Mouse (Mus musculus): ENCODE measurements at regions not wholly inside any gene's neighbourhood (a gene's known extent, or its start where the extent isn't known, plus 50 kb on each side); places are given as distances from the start of the nearest gene placed in this dataset.

DNA sequence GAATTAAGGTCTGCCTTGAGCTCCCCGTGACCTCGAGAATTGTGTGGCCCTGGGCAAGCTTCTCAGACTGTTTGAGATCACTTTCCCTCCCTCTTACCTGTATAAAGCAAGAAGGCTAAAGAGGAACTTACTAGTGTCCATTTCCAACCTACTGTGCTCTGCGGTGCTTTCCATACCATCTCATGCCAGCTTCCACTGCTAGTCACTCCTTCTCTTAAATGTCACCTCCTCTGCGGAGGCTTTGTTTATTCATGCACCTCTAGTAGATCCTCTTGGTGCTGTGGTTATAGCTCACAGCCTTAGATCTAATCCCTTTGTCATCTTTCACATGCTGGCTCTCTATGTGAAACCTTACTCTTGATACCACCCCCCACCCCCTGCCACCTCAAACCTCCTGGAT is 2310.3 kb upstream of the Lrrc6 start:
- DNase-seq (ENCODE audit: low spot score in 2 of 2), result no peak

DNA sequence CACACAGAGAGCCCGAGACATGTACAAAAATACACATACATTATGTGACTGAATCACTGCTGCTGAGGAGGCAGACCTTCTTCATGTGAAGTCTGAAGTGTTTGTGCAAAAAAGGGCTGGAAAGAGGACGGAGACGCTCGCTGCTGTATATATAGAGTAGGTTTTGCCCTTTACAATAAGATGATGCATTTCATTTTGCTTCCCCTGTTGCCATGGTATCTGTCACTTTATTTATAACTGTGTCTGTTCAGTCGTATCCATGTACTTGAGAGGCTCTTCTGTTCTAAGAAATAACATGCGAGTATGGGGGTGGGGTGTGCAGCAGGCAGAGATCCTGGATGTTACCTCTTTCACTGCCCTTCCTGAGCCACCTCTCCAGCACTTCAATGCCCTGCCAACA is 2309.9 kb upstream of the Lrrc6 start:
- DNase-seq (ENCODE audit: low spot score in 2 of 2), result no peak

DNA sequence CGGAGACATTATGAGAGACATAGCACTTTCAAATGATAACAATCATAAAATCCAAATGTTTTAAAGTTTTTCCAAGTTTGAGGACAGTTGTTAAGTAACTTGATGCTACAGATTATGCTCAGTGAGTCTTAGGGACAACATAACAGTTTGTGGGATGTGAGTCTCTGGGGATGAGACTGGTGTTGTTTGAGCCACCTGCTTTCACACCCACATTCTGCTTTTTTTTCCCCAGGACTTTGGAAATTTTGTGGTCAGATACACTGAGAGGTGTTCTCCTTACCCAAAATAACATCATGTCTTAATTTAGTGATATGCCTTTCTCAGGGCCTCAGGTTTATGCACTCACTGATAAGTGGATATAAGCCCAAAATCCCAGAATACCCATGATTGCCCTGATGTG is 2307.5 kb upstream of the Lrrc6 start:
- DNase-seq (ENCODE audit: low spot score in 2 of 2), result no peak

DNA sequence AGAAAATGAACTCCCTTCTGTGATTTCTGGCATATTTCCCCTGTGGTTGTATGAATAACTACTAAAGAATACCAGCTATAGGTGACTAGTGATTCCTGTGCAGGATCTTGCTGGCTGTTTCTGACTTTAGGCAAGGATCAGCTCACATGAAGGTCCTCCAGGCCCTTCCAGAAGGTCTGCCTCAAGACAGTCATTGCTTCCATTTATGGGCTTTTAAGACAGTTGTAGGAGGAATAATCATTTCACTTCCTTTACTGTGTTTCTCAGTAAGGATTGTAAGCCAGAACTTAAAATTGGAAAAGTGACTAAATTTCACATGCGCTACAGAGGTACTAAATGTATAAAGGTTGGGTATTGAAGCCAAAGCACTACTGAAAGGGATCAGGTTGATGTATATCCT is 2303.5 kb upstream of the Lrrc6 start:
- DNase-seq (ENCODE audit: low spot score in 2 of 2), result no peak

DNA sequence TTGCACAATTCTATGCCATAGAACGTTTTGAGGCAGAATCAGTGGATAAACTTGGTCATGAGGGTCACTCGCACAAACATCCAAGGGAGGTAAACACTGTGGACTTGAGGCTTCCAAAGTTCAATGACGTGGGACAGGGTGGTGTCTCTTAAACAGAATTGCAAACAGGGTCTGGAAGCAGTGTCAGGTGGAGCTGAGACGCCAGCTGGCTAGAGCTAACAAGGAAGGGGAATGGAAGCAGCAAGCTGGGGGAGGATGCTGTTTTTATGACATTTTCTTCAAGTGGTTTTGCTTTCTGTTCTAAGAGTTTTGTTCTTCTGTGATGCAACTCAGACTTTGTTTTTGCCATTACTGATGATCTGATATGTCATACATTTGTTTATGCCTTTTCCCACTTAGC is 2301.1 kb upstream of the Lrrc6 start:
- no peak for DNase-seq (ENCODE audit: low spot score in 2 of 2)

DNA sequence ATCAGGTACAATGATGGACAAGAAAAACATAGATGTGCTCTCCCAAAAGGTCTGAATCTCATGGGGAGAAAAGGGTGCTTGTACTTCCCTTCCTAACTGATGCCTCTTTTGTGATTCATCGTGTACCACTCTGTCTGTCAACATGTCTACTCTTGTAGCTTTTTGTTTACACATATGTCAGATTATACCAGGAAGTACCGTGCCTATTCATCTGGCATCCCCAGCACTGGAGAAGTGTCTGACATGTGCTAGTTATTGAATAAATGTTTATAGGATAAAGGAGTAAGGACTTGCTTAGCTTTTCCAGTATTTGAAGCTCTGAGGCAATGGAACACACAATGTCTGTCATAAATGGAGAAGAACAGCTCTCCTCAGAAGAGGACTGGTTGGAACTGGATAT is 2296.7 kb upstream of the Lrrc6 start:
- no peak for DNase-seq (ENCODE audit: low spot score in 2 of 2)

DNA sequence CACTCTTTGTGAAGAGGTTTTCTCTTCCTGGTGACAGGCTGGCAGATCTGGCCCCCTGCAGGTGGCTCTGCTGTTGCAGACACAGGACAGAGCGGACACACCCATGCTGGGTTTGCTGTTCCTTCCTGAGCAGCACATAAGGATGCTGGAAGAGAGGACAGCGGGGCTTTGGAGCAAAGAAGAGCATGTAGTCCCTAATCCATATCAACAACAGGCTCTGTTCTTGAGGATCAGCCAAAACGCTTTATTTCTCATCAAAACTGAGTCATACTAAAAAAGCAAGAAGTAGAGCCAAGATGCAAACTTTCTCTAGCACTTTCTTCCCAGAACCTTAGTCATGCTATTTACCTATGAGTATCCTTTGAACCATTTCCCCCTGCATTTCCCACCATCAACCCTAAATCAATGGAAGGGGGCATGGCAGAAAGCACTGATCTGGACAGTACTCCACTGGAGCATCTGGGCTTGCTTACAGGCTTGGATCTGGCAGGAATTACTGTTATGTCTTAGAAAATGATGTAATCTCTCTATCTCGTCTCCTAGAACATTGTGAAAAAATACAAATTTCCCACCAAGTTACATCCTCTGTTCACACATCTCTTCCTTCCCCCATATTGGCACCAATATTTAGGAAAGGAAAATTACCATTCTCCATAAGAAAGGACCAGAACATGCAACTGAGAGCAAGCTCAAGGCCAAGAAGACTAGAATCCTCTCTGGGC is 2294.7 kb upstream of the Lrrc6 start:
- no peak for DNase-seq (ENCODE audit: low spot score in 2 of 2)

DNA sequence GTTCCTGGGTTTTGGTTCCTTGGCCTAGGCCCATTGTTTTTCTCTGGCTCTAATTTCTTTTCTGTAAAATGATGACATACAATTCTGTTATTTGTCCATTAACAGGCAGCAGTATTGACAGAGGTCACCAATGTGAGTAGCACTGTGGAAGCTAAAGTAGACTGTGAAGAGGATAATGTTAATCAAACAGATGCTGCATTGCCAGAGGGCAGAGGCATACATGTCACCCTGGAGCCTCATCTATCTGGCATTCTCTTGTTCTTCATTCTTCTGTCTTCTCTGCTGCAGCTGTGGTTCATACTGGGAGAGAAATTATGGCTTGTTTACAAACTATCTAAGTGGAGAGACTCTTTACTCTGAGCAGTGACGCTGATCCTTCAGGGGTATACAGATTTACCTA is 2259.2 kb upstream of the Lrrc6 start:
- DNase-seq (ENCODE audit: low spot score in 2 of 2), result no peak

DNA sequence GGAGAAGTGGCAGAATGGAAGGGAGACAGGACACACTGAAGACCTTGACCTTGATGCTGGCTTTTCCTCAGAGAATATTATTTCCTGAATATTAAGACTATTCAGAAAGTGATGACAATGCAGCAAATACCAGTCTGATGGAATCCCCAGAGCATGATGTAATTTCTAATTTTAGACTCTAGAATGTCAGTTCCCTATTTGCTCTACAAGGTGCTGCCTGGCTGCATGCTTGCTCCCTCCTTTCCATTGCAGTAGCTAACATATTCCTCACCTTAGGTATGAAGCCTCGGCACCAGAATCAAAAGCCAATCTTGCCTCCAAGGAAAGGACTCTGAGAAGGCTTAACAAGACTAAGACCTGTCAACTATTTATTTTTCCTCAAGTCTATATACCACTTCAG is 2254.5 kb upstream of the Lrrc6 start:
- no peak for DNase-seq (ENCODE audit: low spot score in 2 of 2)

DNA sequence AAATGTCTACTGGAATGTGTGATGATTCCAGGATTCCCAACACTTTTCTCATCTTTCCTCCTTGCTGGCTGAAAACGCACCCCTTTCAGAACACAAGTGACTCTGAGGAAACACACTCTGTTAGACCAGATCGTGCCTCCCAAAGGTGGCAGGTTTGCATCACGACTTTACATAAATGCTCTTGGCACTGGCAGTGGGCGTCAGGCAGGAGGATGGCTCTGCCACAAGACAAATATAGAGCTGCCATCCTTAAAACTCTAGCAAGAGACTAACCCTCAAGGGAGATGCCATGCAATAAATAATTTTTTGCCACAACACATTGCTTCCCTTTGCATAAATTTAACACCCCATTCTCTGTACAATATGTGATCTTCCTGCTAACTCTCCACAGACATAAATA is 2254.1 kb upstream of the Lrrc6 start:
- DNase-seq (ENCODE audit: low spot score in 2 of 2), result no peak

DNA sequence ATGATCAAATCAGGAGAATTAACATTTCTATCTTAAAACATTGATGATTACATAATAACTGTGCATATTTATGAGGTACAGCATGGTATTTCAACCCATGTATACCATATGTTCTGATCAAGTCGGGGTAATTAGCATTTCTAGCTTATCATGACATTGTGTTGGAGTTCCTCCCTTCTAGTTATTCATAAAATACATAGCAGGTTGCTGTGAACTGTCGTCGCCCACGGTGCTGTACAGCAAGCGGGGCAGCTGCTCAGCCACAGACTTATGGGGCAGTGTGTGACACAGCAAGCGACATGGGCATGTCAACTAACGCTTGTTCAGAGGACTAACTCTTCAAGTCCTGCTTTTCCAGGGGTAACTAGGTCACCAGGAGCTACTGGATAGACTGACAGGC is 2238.6 kb upstream of the Lrrc6 start:
- DNase-seq (ENCODE audit: low spot score in 2 of 2), result no peak

DNA sequence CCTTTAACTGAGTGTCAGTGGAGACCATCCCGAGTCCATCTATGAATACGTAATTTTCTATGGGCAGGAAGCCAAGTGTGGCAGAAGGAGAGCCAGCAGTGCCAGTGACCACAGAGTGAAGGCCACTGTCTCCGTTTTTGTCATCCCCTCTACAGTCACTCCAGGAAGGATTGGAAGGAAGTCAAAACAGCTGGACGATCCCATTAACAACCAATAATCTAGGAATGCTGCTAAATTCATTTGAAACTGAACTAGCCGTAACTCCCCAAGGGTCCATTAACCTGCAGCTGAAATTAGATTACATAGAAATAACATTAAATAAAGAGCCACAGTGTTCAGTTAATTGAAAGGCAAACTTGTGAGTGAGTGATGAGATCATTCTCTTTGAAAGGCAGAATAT is 2220.5 kb upstream of the Lrrc6 start:
- DNase-seq (ENCODE audit: low spot score in 2 of 2), result no peak

DNA sequence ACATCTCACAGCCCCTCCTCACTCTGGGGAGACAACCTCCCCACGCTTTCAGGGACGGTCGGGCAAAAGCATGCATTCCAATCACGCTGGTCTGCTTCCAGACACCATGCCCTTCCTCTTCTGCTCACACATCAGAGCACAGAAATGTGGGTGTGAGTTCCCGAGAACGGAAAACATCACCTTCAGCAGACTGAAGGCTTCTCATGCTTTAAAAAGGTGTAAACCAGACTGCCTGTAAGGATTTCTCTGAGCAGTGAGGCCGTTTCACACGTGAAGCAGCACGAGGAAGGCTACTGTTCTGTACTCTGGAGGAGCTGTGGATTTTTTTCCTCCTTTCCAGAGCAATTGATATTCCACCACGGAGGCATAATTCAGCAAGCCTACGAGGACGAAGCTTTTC is 2218.8 kb upstream of the Lrrc6 start:
- DNase-seq (ENCODE audit: low spot score in 2 of 2), result no peak

DNA sequence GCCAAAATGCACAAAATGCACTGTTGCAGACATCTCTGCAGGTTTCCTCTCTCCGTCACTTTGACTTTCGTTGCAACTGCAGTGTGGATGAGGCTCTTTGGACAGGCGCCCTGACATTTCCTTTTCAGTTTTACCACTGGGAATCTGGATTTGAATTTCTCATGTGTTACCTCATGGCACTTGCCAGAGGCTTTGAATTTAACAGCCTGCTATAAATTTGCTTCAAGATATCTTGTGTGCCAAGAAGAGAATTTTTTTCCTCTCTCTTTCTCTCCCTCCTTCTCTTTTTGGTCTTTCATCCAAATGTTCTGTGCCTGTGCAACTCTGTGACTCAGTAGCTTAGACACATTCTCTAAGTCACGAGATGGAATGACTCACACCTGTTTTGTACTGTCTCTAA is 2213.6 kb upstream of the Lrrc6 start:
- no peak for DNase-seq (ENCODE audit: low spot score in 2 of 2)

DNA sequence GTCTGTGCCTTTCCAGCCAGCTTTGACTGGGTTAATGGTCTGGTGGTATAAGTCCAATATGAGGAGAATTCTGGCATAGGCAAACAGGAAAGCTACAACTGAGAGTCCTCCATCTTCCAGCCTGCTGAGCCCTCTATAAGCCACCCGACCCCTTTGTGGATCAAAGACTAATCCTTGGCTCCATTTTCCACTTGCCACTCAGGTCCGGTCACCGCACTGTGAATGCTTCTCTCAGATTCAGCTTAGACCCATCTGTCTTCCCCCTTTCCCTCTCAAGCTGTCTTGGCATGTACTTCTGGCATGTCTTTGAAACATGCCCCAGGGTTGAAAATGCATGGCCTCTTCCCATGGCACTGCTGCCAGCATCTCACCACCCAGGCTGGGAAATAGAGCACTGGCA is 2206.6 kb upstream of the Lrrc6 start:
- no peak for DNase-seq (ENCODE audit: low spot score in 2 of 2)

DNA sequence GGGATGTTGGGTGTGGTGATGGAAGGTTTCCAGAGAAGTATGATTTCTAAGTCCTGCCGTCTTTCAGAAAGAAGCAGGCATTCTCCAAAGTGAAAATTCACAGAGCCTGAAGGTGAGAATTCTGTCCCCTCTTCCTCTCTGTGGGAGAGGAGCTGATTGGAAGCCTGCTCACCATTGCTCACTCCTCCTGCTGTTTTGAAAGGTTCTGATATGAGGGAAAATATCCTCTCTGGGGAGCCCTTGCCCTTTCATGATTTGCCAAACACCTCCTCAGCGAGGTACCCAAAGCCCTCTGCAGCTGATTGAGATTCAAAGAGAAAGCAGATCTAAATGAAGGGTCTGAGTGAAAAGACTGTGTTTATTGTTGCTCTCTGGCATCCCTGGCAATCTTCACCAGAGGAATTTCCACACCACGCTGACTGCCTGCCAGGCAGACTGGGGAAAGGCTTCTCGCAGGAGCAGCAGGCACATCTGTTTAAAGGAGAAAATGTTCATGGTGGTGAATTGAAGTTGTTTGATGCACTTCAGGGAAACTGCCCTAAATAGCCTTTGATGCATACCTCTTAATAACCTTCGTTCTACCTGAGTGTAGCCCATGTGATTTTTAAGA is 2194.4 kb upstream of the Lrrc6 start:
- no peak for DNase-seq (ENCODE audit: low spot score in 2 of 2)

DNA sequence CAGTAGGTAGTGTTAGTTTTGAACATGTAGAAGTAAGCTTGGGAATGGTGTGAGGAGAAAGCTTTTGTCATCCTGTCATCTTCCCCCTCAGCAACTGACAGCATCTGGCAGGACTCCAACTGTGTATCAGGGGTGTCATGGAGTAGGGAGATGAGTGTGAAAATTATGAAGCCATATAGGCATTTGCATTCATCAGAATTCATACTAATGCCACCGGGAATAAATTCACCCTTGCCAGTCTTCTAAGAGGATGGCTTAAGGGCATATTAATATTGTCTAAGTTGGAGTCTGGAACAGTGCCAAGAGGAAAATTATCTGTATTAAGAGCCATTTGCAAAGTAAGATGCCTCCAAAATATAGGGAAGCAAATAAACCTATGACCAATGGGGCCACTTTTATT is 2166.8 kb upstream of the Lrrc6 start:
- no peak for DNase-seq (ENCODE audit: low spot score in 2 of 2)

DNA sequence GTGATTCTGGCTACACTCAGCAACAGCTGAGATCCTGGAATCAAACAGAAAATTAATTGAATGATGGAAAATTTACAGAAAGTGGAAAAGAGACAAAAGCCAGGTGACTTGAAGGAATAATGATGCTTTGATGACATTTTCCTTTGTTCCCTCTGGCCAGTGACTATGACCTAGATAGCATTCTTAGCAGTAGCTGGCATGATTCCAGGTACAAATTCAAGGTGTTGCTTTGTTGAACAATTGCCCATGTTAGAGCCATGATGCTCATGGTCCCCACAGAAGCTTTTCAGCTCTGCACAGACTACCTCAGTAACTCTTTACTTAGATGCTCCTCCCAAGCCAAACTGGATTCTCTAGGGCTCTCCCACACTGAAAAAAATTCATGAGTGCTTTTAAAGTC is 2164.6 kb upstream of the Lrrc6 start:
- DNase-seq (ENCODE audit: low spot score in 2 of 2), result no peak

DNA sequence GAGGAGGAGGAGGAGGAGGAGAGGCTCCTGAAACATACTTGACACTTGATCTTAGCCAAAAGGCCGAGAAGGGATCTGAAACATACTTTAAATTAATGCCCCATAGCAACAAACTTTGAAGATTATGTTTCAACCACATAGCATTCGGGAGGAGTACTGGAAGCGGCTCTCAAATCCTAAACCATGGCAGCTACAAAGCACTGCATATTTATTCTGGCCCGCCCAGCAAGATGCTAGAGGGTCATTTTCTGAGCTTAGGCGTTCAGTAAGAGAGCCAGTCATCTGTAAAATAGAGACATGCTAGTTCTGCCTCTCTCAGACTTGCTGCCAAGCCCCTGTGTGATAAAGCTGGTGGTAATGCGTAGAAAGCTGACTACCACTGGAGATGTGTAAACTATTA is 2156.0 kb upstream of the Lrrc6 start:
- DNase-seq (ENCODE audit: low spot score in 2 of 2), result no peak

DNA sequence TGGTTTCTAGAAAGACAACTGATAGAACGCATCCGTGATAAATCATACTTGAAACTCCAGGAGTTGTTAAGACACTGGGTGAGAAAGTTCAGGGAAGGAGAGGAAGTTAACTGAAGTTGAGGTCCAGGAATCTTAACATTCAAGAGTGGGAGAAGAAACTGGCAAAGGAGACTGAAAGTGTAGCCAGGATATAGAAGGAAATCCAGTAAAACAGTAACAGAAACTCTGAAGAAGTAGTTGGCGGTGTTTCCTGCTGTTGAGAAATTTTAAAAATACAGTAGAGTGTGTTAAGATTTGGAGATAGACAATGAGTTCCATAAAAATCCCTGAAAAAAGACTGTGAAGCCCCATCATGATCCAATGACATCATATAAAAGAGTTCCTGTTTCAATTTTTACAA is 2154.3 kb upstream of the Lrrc6 start:
- DNase-seq (ENCODE audit: low spot score in 2 of 2), result no peak

DNA sequence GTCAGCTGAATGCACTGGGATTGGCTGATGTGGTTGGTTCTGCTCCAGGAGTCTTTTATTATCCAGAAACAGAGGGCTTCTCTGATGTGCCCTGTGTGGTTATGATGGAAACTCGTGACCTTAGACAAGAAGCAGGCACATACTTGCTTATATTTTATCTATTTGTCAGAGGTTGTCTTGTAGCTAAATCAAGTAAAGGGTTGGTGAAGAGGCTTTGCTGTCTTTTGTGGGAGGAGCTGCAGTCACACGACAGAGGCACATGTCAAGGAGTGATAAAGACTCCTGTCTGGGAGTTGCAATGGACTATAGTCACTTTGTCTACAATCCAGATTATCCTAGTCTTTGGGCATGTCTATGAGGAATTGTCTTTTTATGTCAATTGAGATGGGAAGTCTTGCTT is 2149.9 kb upstream of the Lrrc6 start:
- no peak for DNase-seq (ENCODE audit: low spot score in 2 of 2)

DNA sequence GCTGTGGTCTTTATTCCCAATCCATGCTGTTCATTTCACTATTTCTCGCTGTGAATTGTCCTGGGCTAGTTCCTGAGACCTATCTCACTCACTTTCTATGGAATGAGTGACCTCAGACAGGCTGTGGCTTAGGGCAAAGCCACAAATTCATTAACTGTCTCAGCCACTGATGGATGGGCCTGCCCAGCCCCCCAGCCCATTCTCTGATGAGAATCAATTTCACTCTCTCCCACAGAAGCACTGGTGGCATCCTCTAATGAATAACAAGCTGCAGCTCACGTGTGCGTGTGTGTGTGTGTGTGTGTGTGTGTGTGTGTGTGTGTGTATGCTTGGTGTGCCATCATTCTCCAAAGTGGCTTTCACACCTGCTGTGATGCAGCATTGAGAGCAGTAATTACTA is 2149.3 kb upstream of the Lrrc6 start:
- no peak for DNase-seq (ENCODE audit: low spot score in 2 of 2)

DNA sequence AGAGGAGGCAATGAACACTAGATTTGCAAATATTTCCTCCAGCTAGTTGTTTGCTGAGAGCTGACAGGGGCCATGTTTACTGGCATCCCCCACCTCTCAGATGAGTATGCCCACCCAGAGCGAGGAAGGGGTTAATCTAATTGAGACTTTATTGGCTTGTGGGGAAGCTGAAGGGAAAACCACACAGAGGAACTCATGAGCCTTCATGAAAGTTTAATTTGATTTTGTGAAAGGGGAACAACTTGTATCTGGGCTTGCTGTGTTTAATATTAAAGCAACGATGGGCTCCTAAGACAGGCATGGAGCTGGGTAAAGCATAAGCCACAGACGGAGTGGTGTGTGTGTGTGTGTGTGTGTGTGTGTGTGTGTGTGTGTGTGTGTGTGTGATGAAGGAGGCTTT is 2146.2 kb upstream of the Lrrc6 start:
- DNase-seq (ENCODE audit: low spot score in 2 of 2), result no peak

DNA sequence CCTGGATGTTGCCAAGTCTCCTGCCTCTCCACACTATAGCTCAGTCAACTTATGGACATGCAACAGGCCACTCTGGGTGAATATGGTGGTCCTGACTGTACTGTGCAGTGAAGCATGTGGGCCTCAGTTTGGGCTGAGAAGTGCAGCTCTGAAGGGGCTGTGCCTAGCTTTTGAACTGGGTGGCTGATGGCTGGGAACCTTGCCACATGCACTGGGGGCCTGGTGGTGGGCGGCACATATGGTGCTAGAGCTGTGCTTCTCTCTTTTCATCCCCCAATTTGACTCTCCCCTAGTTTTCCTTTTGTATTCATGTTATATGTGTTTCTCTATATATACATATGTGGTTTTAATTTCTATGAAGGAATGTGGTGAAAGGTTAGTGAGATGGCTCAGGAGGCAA is 2144.2 kb upstream of the Lrrc6 start:
- no peak for DNase-seq (ENCODE audit: low spot score in 2 of 2)
